Mouse (Mus musculus) embryonic facial prominence, embryonic 13.5 days (tissue): Measurements from ENCODE around the gene 0610040J01Rik. TPM values are rescaled to one million over a fixed set of nuclear protein-coding genes. Genes with fewer than 3 reads are reported as not detected.

Source experiments
- ATAC-seq: fragments of 200-750 bp; cut with Nextera tagmentation; 2 replicates; pipeline ENCODE4 v1.8.0; 2017; ENCODE audit warnings: low read depth; ENCODE audit not compliant: insufficient number of reproducible peaks, insufficient read depth, low FRiP score, low TSS enrichment
- H3K27ac ChIP-seq: fragments of 300-500 bp; sonication (generic); 2 replicates; pipeline ENCODE4 v1.5.1; 2015; ENCODE audit warnings: moderate library complexity, mild to moderate bottlenecking, inconsistent platforms
- H3K27me3 ChIP-seq: fragments of 300-500 bp; sonication (generic); 2 replicates; pipeline ENCODE4 v1.6.1; 2015; ENCODE audit warnings: mild to moderate bottlenecking, inconsistent platforms
- H3K36me3 ChIP-seq: fragments of 300-500 bp; sonication (generic); 2 replicates; pipeline ENCODE4 v1.6.1; 2015; ENCODE audit warnings: mild to moderate bottlenecking, inconsistent platforms
- H3K4me1 ChIP-seq: fragments of 300-500 bp; sonication (generic); 2 replicates; pipeline ENCODE4 v1.6.1; 2015; ENCODE audit warnings: inconsistent platforms
- H3K4me2 ChIP-seq: fragments of 300-500 bp; sonication (generic); 2 replicates; pipeline ENCODE4 v1.6.1; 2015; ENCODE audit warnings: moderate library complexity, mild to moderate bottlenecking, inconsistent platforms
- H3K4me3 ChIP-seq: fragments of 300-500 bp; sonication (generic); 2 replicates; pipeline ENCODE4 v1.5.1; 2015; ENCODE audit warnings: mild to moderate bottlenecking, inconsistent platforms
- H3K9ac ChIP-seq: fragments of 300-500 bp; sonication (generic); 2 replicates; pipeline ENCODE4 v1.6.1; 2015; ENCODE audit warnings: mild to moderate bottlenecking, inconsistent platforms
- H3K9me3 ChIP-seq: fragments of 300-500 bp; sonication (generic); 2 replicates; pipeline ENCODE4 v1.6.1; 2016; ENCODE audit warnings: inconsistent platforms
- WGBS: fragments of 180-500 bp; shearing (Covaris S2); methylation state at CpG from one replicate; pipeline ENCODE4 v1.1.7; 2015; ENCODE audit warnings: mixed read lengths; 5-methylcytosine and 5-hydroxymethylcytosine counted together
- polyA plus RNA-seq: library from polyadenylated mRNA; unstranded; fragments of >200 nt; fragmentation: Nextera tagmentation; extraction: Ambion mirVana; gene quantifications from 2 replicates; pipeline ENCODE4 v1.2.1, GENCODE M21; 2015

The 0610040J01Rik gene
- polyA plus RNA-seq, 1 experiment from 2014 or later, result 3.2 TPM

DNA sequence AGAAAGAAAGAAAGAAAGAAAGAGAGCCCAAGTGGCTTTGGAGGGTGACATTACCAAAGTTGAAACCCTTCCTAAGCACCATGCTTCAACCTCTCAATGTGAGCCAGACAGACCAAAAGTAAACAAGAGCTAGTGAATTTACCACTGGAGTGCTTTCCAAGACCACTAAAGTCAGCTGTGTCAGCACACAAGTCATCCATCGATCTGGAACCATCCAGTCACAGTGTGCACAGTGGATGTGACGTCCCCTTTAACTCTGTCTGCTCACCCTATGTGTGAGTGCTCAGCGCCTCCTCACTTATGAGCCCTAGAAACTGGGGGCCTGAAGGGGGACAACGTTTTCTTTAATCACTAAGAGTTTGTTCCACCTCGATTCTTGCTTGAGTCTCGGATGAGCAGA is 7.4 kb downstream of the 0610040J01Rik start:
- Histone ChIP-seq H3K9ac (no peak overlapping the region), H3K27me3 (no peaks in the 10 kb centered on the region), H3K4me3 (no peak overlapping the region), H3K4me2 (no peak overlapping the region), H3K9me3 (no peaks in the 10 kb centered on the region), H3K27ac (no peak overlapping the region), H3K36me3 (no peaks in the 10 kb centered on the region), H3K4me1 (no peaks in the 10 kb centered on the region)
- 77% methylated on average over 6 of the region's 6 CpGs for WGBS
- ATAC-seq, result no peak

DNA sequence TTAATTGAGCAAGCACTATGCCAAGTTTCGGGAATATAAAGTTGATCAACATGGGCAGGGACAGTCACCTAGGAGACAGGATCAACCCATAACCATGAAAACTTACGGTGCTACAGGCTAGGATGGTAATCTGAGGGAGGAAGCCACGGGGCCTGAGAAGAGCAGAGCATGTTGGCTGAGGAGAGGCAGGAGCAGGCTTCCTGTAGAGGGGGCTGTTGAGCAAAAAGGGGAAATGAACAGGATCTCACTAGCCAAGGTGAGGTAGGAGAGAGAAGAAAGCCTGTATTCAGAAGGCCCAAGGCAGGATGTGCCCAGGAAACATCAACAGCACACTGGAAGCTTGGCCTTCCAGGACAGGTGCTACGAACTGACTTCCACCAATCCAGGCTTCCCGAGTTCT is 9.0 kb downstream of the 0610040J01Rik start:
- Histone ChIP-seq H3K4me1 (no peaks in the 10 kb centered on the region), H3K9me3 (no peaks in the 10 kb centered on the region), H3K4me2 (no peak overlapping the region), H3K4me3 (no peak overlapping the region), H3K27ac (no peak overlapping the region), H3K9ac (no peak overlapping the region), H3K36me3 (no peaks in the 10 kb centered on the region), H3K27me3 (no peaks in the 10 kb centered on the region)
- ATAC-seq, result no peak
- 88% methylated on average over 5 of the region's 5 CpGs for WGBS

DNA sequence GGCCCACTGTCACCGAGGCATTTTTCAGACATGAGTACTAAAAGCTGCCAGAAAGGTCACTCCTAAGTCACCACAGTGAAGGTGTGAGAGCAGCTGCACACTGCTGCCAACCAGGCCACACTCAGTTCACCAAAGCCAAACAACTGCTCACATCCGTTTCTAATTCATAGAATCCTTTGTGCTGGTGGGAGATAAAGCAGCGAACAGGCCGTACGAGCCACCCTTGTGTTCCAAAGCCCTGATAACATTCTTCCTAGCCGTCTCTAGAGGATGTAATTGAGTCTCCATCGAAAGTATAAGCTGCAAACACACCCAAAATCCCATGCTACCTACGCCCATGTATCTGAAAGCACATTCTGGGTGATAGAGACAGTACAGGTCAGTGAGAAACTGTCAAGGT is 9.7 kb downstream of the 0610040J01Rik start:
- Histone ChIP-seq H3K9ac (no peak overlapping the region), H3K9me3 (no peaks in the 10 kb centered on the region), H3K4me3 (no peak overlapping the region), H3K4me1 (0 out of 2 replicates have a peak, but pooled peaks cover under 1% of the 10 kb centered on the region), H3K4me2 (no peak overlapping the region), H3K36me3 (no peaks in the 10 kb centered on the region), H3K27ac (no peak overlapping the region), H3K27me3 (no peaks in the 10 kb centered on the region)
- WGBS, result 78% methylated on average over 8 of the region's 8 CpGs
- no peak for ATAC-seq

DNA sequence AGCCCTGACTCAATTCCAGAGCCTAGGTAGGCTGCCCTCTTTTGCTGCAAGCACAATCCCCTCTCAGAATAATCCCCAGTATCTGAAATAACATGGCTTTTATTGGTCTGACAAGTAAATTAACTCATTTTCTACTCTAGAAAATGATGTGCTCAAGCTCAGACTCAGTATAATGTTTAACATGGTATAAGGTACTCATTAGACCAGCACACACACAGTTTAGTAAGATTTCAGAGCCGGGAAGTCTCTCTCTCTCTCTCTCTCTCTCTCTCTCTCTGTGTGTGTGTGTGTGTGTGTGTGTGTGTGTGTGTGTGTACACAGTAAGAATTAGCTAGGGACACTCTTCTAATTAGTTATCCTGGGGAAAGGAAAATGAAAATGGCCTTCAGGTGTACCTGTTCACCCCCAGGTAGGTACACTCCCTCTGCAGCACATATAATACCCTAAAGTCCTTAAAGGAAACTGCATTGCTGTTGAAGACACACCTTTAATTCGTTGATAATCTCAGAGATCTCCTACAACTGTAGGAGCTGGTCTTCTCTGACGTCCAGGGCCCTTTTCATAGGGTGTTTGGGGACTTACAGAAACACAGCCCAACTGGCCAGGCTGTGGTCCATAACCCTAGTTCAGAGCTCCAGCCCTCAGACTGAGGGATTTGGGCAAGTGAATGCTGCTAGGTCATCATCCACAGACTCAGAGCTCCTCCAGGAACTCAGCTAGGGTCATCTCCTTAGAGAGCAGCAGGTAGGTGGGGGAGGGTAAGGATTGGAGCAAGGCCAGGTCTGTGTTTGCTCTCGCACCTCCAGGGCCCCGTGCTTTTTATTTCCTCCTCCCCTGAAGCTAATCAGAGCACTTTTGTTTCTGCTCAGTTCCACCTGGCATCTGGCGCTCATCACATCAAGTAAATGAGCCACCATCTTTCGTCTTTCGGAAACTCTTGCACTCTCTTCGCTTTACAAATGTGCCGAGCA is 11.5 kb downstream of the 0610040J01Rik start:
- Histone ChIP-seq H3K27me3 (no peaks in the 10 kb centered on the region), H3K36me3 (no peaks in the 10 kb centered on the region), H3K9ac (no peak overlapping the region), H3K9me3 (no peaks in the 10 kb centered on the region), H3K4me1 (peaks cover 8% of the 10 kb centered on the region; the same call in 1 of the 2 replicates), H3K27ac (no peak overlapping the region), H3K4me2 (no peak overlapping the region), H3K4me3 (no peak overlapping the region)
- 58% methylated on average over 10 of the region's 10 CpGs for WGBS
- ATAC-seq, result no peak

DNA sequence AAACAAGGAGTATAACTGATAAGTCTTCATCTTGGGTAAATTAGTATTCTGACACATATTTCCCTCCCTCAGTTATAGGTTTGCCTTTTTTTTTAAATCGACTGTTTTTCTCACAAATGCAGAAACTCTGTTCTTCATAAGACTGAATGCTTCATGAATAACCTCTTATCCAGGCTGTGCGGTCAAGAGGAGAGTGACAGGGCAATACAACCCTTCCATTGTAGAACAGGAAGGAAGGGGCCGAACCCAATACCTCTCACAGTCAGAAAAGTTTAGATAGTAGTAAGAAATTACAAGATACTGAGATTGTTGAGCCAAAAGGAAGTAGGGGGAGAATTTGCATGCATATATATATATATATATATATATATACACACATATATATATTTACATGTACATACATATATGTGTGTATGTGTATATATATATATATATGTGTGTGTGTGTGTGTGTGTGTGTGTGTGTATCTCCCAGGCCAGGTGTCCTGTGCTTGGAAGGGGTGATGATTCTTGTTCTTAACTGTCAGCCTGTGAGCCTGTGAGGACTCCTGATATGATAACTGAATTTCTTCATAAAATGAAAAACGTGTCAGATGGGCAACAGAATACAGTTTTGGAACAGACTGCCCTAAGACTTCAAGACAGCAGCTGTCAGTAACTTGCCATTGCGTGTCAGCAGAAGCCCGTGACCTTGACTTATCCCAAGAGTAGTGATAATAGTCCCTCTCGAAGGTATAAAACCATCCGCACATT is 12.6 kb downstream of the 0610040J01Rik start:
- no peak overlapping the region for H3K4me3 ChIP-seq
- H3K27me3 ChIP-seq, result no peaks in the 10 kb centered on the region
- no peaks in the 10 kb centered on the region for H3K36me3 ChIP-seq
- no peak overlapping the region for H3K4me2 ChIP-seq
- 83% methylated on average over 8 of the region's 8 CpGs for WGBS
- peaks cover 8% of the 10 kb centered on the region; the same call in 1 of the 2 replicates for H3K4me1 ChIP-seq
- H3K9ac ChIP-seq, result no peak overlapping the region
- H3K27ac ChIP-seq, result no peak overlapping the region
- no peaks in the 10 kb centered on the region for H3K9me3 ChIP-seq
- ATAC-seq, result no peak

DNA sequence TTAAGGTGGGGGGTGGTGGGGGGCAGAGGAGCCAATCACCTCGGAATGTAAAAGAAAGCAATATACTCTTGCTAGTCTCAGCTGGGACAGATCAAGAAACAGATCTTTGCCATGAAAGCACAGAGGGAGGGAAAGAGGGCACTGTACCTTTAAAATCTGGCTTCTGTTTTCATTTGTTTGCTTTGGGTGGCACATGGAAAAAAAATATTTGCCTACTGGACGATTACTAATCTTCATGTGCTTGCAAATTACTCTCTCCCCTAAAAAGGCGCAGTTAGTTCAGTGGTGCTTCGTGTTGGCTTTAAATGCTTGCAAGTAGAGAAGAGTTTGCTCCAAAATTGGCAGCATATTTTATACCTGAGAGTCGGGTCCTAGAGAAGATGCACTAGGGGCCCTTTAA is 13.7 kb downstream of the 0610040J01Rik start:
- ATAC-seq, result no peak
- no peaks in the 10 kb centered on the region for H3K9me3 ChIP-seq

DNA sequence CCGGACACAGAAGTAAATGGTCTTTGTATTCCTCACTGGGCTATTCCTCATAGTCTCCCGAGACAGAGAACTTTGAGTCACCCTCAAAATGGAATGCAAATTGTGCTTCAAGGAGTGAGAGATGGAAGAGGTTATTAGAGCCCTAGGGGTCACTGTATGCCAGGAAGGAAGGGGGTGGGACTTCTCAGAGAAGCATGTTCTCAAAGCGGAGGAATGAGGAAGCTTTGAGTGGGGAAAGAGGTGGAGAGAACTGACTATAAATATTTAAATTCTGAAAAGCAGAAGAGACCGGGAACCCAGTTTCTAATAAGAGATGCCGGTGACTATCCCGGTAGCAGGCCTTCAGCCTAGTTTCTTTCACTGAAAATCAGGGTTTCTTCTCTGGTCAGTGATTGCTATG is 14.8 kb downstream of the 0610040J01Rik start:
- no peaks in the 10 kb centered on the region for H3K9me3 ChIP-seq
- peaks cover 8% of the 10 kb centered on the region; the same call in 1 of the 2 replicates for H3K4me1 ChIP-seq
- H3K9ac ChIP-seq, result no peak overlapping the region
- ATAC-seq, result no peak
- no peak overlapping the region for H3K4me2 ChIP-seq
- H3K36me3 ChIP-seq, result no peaks in the 10 kb centered on the region
- WGBS, result 56% methylated on average over 6 of the region's 6 CpGs
- H3K27me3 ChIP-seq, result no peaks in the 10 kb centered on the region
- no peak overlapping the region for H3K4me3 ChIP-seq
- no peak overlapping the region for H3K27ac ChIP-seq

More for the DNA sequence above, 13.7 kb downstream of the 0610040J01Rik start:
- Histone ChIP-seq H3K27ac (no peak overlapping the region), H3K4me2 (no peak overlapping the region), H3K27me3 (no peaks in the 10 kb centered on the region), H3K9ac (no peak overlapping the region), H3K4me1 (peaks cover 8% of the 10 kb centered on the region; the same call in 1 of the 2 replicates), H3K36me3 (no peaks in the 10 kb centered on the region), H3K4me3 (no peak overlapping the region)
- 66% methylated on average over 5 of the region's 5 CpGs for WGBS

DNA sequence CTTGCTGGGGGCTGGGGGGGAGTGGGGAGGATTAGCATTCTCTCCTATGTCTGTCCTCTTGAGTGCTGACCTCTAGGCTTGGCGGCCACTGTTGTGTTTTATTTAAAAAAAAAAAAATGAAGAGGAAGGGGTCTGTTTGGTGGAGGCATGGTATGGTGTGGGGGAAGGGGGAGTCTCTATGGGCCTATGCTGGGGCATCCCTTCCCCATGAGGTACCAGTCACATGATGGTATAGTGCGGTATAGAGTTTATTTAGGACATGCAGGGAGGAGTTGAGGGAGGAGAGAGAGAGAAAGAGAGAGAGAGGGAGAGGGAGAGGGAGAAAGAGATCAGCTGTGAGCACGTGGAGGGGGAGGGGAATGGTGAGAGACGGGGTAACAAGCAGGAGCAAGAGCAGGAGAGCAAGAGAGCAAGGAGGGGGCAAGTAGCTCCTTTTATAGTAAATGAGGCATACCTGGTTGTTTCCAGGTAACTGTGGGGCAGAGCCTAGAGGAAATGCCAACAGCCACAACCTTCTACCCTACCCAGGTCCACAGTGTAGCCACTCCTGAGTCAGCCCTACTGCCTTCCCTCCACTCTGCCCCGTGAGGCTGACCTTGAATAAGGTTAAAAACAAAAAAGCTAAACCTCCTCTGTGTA is 15.4 kb downstream of the 0610040J01Rik start:
- H3K4me3 ChIP-seq, result no peak overlapping the region
- H3K36me3 ChIP-seq, result no peaks in the 10 kb centered on the region
- H3K4me2 ChIP-seq, result no peak overlapping the region
- H3K9ac ChIP-seq, result no peak overlapping the region
- H3K27me3 ChIP-seq, result no peaks in the 10 kb centered on the region
- H3K27ac ChIP-seq, result no peak overlapping the region
- ATAC-seq, result no peak
- H3K9me3 ChIP-seq, result no peaks in the 10 kb centered on the region
- 44% methylated on average over 5 of the region's 5 CpGs for WGBS
- H3K4me1 ChIP-seq, result peaks cover 8% of the 10 kb centered on the region; the same call in 1 of the 2 replicates

DNA sequence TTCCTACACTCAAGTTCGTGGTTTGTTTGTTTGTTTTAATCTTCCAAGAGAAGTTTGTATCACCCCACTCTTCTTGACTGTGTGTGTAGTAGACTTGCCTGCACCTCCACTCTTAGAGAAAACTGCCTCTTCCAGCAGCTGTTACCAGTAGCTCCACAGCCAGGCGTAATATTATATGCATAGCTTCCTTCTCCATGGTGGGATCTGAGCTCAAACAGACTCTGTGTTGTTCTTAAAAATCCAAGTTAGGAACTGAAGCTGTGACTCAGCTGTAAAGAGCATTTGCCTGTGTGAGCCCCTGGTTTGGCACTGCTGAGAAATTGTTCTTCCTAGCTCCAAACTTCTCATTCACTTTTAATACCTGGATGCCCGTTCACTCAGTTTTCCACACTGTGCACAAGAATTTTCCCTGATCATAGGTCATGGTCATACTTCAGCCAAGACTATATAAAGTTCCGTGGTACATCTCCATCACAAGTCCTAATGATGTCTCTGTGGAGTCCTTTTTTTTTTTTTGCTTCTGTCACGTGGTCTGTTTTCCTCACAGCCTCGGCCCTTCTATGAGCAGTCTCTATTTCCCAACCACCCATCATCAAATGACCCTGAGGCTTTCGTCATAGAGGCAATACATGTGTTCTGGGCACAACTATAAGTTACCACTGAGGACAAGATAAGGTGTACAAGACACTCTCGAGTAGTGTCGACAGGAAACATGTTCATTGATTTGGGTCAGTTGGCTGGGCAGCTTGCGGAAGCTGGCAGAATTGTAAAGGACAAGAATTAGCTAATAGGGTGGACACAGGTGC is 16.4 kb downstream of the 0610040J01Rik start:
- Histone ChIP-seq H3K4me3 (no peak overlapping the region), H3K4me1 (peaks cover 8% of the 10 kb centered on the region; the same call in 1 of the 2 replicates), H3K9me3 (no peaks in the 10 kb centered on the region; the same call in 1 of the 2 replicates), H3K9ac (no peak overlapping the region), H3K4me2 (no peak overlapping the region), H3K36me3 (no peaks in the 10 kb centered on the region), H3K27ac (no peak overlapping the region), H3K27me3 (no peaks in the 10 kb centered on the region)
- no peak for ATAC-seq
- WGBS, result 78% methylated on average over 10 of the region's 10 CpGs

DNA sequence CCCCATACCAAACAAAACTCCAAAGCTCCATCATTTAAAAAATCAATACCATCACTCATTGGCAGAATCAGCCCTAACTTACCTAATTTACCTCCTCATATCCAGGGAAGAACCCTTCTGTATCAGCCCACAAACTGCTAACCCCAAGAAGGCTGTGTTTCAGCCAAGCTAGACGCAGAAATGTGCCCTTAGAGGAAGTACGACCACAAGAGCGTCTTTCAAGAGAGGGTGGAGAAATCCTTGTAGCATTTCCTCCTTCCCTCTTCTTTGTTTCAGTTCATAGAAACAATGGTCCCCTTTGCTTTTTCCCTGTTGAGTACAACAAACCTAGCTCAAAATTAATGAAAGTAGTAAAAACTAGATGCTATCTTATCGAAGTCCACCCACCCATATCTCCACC is 18.9 kb downstream of the 0610040J01Rik start:
- Histone ChIP-seq H3K4me1 (peaks cover 8% of the 10 kb centered on the region; the same call in 1 of the 2 replicates), H3K9ac (no peak overlapping the region), H3K4me2 (no peak overlapping the region), H3K27me3 (no peaks in the 10 kb centered on the region), H3K36me3 (no peaks in the 10 kb centered on the region), H3K9me3 (no peaks in the 10 kb centered on the region; the same call in 1 of the 2 replicates), H3K4me3 (no peak overlapping the region), H3K27ac (no peak overlapping the region)
- ATAC-seq, result no peak
- 53% methylated on average over 4 of the region's 4 CpGs for whole genome bisulfite sequencing

DNA sequence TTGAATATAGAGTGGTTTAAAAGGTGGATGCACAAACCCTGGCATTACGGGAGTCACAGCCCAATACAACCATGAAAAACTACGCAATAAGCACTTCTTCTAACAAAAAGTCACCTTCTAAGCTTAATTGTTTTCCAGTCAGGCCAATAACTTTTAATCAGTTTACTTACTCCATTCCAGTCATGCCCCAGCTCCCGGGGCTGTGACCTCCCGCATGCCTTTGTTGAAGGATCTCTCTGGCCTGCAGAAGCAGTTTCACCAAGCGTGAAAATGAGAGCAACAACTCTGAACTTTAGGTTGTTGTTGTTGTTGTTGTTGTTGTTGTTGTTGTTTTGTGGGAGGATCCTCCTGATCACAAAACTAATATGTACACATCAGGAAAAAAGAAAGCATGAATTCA is 21.8 kb downstream of the 0610040J01Rik start:
- no peaks in the 10 kb centered on the region; the same call in 1 of the 2 replicates for H3K9me3 ChIP-seq
- H3K4me3 ChIP-seq, result no peak overlapping the region
- no peak overlapping the region for H3K9ac ChIP-seq
- no peaks in the 10 kb centered on the region for H3K4me1 ChIP-seq
- H3K4me2 ChIP-seq, result no peak overlapping the region
- no peak overlapping the region for H3K27ac ChIP-seq
- 52% methylated on average over 5 of the region's 5 CpGs for WGBS
- no peaks in the 10 kb centered on the region for H3K27me3 ChIP-seq
- no peaks in the 10 kb centered on the region for H3K36me3 ChIP-seq
- ATAC-seq, result no peak
